Mouse (Mus musculus): ENCODE results near the gene Vgf.

DNA sequence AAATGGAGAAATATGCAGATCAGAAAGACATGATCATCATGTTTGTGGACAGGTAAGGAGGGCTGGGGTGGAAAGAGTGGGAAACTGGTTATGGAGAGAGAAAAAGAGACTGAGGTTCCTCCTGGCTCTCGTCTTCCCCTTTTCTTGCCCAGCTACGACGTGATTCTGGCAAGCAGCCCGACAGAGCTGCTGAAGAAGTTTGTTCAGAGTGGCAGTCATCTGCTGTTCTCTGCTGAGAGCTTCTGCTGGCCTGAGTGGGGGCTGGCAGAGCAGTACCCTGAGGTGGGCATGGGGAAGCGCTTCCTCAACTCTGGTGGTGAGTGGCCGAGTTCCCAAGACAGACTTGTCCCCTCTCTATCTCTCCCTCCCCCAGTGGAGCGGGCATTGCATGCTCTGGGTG lies 37.8 kb upstream of the Vgf start:
- TF ChIP-seq POLR2A (IDR thresholded peaks at IDR 0.05; ENCODE audit: insufficient read length, low read depth) (no peak), USF1 (IDR thresholded peaks at IDR 0.05; ENCODE audit: low read depth) (no peak), MYOD1 (IDR thresholded peaks at IDR 0.05; ENCODE audit: control insufficient read depth in 1 of 3, insufficient read length in 2 of 3, low read depth in 2 of 3) (no peak), TCF12 (IDR thresholded peaks at IDR 0.05; ENCODE audit: insufficient read depth, poor library complexity, severe bottlenecking) (no peak), MYOG (IDR thresholded peaks at IDR 0.05; ENCODE audit: control insufficient read depth in 1 of 3, insufficient read depth in 1 of 3, insufficient read length in 2 of 3, low read depth in 2 of 3) (no peak)

All from myocyte (in vitro differentiated cells).